Mouse (Mus musculus) midbrain, embryonic 10.5 days (tissue): ENCODE data around the gene Trub2. TPM values are rescaled to one million over a fixed set of nuclear protein-coding genes. Genes with fewer than 3 reads are reported as not detected.
A peak's percentile ranks its signal among the peaks of the same experiment; 100 is the strongest.

Source experiments
- DNase-seq: peaks from one replicate; pipeline ENCODE4 v3.0.0-alpha.2; 2017; ENCODE audit warnings: low spot score
- H3K27ac ChIP-seq: fragments of 300-500 bp; sonication (generic); replicated peaks from 2 replicates; pipeline ENCODE4 v1.5.1; 2016; ENCODE audit warnings: mild to moderate bottlenecking
- H3K27me3 ChIP-seq: fragments of 300-500 bp; sonication (generic); 2 replicates; pipeline ENCODE4 v1.6.1; 2016; ENCODE audit warnings: low read depth, mild to moderate bottlenecking; ENCODE audit not compliant: poor library complexity, severe bottlenecking
- H3K36me3 ChIP-seq: fragments of 300-500 bp; sonication (generic); 2 replicates; pipeline ENCODE4 v1.6.1; 2016; ENCODE audit warnings: mild to moderate bottlenecking, moderate library complexity
- H3K4me1 ChIP-seq: fragments of 300-500 bp; sonication (generic); 2 replicates; pipeline ENCODE4 v1.6.1; 2016
- H3K4me3 ChIP-seq: fragments of 300-500 bp; sonication (generic); 2 replicates; pipeline ENCODE4 v1.5.1; 2016; ENCODE audit warnings: mild to moderate bottlenecking, moderate library complexity
- H3K9me3 ChIP-seq: fragments of 300-500 bp; sonication (generic); replicated peaks from 2 replicates; pipeline ENCODE4 v1.6.1; 2016; ENCODE audit warnings: mild to moderate bottlenecking
- WGBS: fragments of 180-500 bp; shearing (Covaris S2); methylation state at CpG from one replicate; pipeline ENCODE4 v1.1.7; 2016; 5-methylcytosine and 5-hydroxymethylcytosine counted together
- polyA plus RNA-seq: library from polyadenylated mRNA; unstranded; fragments of >200 nt; fragmentation: Nextera tagmentation; extraction: Ambion mirVana; gene quantifications from 2 replicates; pipeline ENCODE4 v1.2.1, GENCODE M21; 2016

The Trub2 gene
- polyA plus RNA-seq, 1 experiment from 2014 or later: 54.2 TPM

DNA sequence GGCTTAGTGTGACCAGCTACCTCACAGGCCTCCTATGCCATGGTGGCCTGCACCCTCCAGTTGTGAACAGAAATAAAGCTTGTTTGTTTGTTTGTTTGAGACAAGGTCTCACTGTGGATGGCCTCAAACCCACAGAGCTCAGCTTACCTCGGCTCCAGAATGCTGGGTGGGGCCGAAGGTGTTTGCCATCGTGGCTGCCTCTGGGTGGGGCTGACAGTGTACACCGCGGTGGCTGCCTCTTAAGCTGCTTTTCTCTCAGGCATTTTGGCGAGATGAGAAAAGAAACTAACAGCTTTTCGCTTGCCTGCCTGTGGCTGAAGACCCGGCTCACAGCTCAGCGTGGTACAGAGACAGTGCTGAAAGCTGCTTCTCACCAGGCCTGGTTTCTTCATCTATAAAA lies 19.4 kb downstream of the Trub2 start:
- no peaks in the 10 kb centered on the region for H3K27me3 ChIP-seq
- 69% methylated on average over 9 of the region's 9 CpGs for WGBS

DNA sequence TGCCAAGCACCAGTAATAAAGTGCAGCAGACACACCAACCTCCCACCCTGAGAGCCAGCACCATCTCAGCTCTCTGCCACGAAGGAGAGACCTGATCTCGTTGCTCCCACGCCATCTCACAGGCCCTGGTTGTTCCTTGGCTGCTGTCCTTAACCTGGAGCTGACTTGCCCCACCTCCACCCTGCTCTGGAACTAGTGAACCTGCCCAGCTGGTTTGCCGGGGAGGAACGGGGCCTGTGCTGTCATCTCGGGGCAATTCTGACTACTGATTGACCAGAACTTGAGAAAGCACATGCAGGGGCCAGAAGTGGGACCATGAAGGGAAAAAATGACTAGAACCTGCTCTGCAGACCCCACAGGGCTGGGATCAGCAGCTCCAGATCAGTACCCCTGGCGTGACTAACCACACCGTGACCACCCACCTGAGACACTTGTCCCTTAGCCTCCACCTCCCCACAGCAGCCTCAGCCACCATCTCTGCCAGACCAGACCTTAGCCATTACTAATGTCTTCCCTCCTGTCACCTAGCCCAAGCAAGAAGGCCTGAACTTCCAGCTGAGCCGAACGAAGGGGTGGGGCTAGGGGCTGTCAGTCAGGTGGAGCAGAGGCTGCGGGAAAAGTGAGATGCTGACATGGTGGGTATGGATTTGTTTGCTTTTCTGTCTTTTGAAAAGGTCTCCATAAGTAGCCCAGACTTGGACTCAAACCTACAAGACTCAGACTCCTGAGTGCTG lies 20.2 kb downstream of the Trub2 start:
- H3K9me3 ChIP-seq: no peaks in the 10 kb centered on the region
- WGBS: 75% methylated on average over 11 of the region's 11 CpGs
- no peak overlapping the region for H3K27ac ChIP-seq
- no peak overlapping the region for H3K4me3 ChIP-seq
- no peak for DNase-seq
- H3K27me3 ChIP-seq: no peaks in the 10 kb centered on the region
- H3K36me3 ChIP-seq: peaks cover 8% of the 10 kb centered on the region
- no peaks in the 10 kb centered on the region for H3K4me1 ChIP-seq

More for the DNA sequence above, 19.4 kb downstream of the Trub2 start:
- Histone ChIP-seq H3K4me3 (no peak overlapping the region), H3K4me1 (no peaks in the 10 kb centered on the region), H3K27ac (no peak overlapping the region), H3K9me3 (no peaks in the 10 kb centered on the region), H3K36me3 (peaks cover 16% of the 10 kb centered on the region)
- no peak for DNase-seq

DNA sequence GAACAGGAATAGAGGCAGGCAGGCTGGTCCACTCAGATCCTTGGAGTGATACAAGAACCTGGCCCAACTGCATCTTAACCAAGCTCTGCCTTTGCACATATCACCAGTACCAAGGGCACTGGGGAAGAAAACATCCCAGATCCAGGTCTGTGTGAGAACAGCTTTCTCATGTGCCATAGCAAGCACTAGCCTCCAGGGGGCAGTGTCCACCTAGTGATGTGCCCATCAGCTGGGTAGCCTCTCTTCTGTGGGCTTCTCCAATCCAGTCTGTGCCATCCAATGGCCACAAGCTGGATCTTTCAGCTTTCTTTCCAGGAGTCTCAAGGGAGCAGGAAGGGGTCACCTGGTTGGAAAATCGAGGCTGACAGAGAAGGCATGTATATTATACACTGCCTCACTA lies 23.5 kb downstream of the Trub2 start:
- H3K4me3 ChIP-seq: no peak overlapping the region
- no peaks in the 10 kb centered on the region for H3K36me3 ChIP-seq
- H3K27me3 ChIP-seq: 0 out of 2 replicates have a peak, but pooled peaks cover 4% of the 10 kb centered on the region
- no peaks in the 10 kb centered on the region for H3K9me3 ChIP-seq
- WGBS: 0% methylated on average over 1 of the region's 1 CpGs
- H3K27ac ChIP-seq: no peak overlapping the region
- H3K4me1 ChIP-seq: no peaks in the 10 kb centered on the region
- DNase-seq: peak; percentile 77

DNA sequence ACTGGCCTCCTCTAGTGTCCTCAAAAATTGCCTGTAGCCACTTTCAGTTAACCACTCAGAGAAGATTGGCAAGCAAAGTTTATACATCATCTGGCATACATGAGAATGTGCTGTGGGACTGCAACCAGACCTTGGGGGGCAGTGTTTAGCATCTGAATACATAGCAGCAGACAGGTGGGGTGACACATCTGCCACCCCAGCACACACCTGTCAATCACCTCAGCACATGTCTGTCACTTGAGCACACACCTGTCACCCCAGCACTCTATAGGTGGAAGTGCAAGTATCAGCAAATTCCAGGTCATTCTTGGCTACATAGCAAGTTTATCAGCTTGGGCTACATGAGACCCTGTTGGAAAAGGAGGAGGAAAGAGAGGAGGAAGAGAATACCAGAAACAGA lies 32.6 kb downstream of the Trub2 start:
- Histone ChIP-seq H3K9me3 (no peaks in the 10 kb centered on the region), H3K27ac (no peak overlapping the region), H3K4me3 (no peak overlapping the region), H3K27me3 (peaks cover 28% of the 10 kb centered on the region), H3K36me3 (no peaks in the 10 kb centered on the region), H3K4me1 (peaks cover 14% of the 10 kb centered on the region)
- DNase-seq: no peak

DNA sequence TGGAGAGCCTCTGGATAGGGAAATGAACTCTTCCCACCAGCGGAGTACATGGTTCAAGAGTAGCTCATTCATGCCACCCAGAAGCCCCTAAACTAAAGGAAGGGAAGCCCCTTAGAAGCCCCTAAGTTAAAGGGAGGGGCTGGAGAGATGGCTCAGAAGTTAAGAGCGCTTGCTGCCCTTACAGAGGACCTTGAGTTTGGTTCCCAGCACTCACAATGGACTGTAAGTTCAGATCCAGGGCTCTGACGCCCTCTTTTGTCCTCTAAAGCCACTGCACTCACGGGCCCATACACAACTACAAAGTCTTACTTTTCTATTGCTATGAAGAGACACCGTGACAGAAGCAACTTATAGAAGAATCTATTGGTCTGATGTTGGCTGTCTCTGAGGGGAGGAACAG lies 35.9 kb downstream of the Trub2 start:
- Histone ChIP-seq H3K4me3 (no peak overlapping the region), H3K36me3 (no peaks in the 10 kb centered on the region), H3K4me1 (peaks cover 21% of the 10 kb centered on the region), H3K27me3 (peaks cover 61% of the 10 kb centered on the region), H3K27ac (no peak overlapping the region), H3K9me3 (no peaks in the 10 kb centered on the region)
- no peak for DNase-seq
- WGBS: 90% methylated on average over 5 of the region's 5 CpGs

DNA sequence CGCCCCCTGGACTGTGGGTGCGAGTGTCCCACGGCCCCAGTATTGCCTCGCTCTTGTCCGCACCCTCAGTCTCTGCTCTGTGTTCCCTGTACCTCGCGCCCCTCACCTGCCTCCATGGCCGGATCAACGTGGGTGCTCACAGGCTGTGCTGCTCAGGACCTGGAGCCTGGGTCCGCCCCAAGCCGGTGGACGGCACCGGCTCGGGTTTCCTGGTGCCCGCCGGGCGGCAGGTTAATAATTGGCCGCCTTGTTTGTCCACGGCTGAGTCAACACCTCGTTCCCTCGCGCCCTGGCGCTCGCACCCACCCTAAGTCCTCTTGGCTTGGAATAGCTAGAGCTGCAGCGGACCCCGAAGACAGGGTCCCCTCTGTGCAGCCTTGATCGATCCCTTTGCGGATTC lies 36.8 kb downstream of the Trub2 start, which contains the start of gene Gm13420:
Gm13420 (minus strand) TSS at position 189 of the 400 bp plus-strand sequence.
- 8% methylated on average over 28 of the region's 28 CpGs for WGBS
- H3K27me3 ChIP-seq: peaks cover 70% of the 10 kb centered on the region
- H3K4me1 ChIP-seq: peaks cover 26% of the 10 kb centered on the region
- H3K9me3 ChIP-seq: no peaks in the 10 kb centered on the region
- DNase-seq: peak; percentile 23
- H3K36me3 ChIP-seq: no peaks in the 10 kb centered on the region
- H3K4me3 ChIP-seq: peak within 1 kb of the TSS; percentile 44
- 0 out of 2 replicates have a peak within 1 kb of the TSS, but pooled peaks have one; percentile 34 for H3K27ac ChIP-seq

DNA sequence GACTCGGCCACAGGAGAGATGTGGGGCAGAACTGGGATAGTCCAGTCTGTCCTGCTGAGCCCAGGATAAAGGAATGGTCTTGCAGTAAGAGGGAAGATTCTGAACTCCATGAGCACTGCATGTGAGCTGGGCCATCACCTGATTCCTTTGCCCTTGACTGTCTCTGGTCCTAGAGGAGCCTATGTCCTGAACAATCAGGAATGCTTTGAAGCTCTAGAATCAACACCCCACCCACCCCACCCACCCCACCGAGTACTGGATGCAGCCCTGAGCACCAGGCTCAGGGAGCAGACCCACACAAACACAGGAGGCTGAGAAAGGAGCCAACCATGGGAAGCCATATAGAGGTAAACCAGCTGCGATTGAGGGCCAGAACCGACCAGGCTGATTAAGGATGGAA lies 39.8 kb downstream of the Trub2 start:
- Histone ChIP-seq H3K27me3 (peaks cover 87% of the 10 kb centered on the region), H3K4me1 (peaks cover 26% of the 10 kb centered on the region)
- WGBS: 82% methylated on average over 4 of the region's 4 CpGs

DNA sequence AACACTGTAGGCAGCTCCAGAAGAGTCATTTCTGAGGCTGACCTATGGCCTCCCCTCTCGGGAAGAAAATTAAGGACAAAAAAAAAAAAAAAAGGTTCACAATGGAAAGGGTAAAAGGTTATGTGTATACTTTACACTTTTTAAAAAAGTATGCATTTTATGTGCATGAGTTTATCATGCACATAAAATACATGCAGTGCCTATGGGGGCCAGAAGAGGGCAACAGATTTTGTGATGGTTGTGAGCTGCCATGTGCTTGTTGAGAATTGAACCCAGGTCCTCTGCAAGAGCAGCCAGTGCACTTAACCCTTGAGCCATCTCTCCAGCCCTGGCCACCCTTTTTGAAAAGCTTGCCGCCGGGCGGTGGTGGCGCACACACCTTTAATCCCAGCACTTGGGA lies 40.5 kb downstream of the Trub2 start:
- H3K9me3 ChIP-seq: no peaks in the 10 kb centered on the region
- H3K36me3 ChIP-seq: no peaks in the 10 kb centered on the region
- H3K27ac ChIP-seq: no peak overlapping the region
- peak overlapping the region; percentile 60; the same call in 1 of the 2 replicates for H3K4me3 ChIP-seq
- DNase-seq: peak; percentile 23
- H3K27me3 ChIP-seq: peaks cover 81% of the 10 kb centered on the region
- peaks cover 26% of the 10 kb centered on the region for H3K4me1 ChIP-seq
- WGBS: 50% methylated on average over 5 of the region's 5 CpGs

More for the DNA sequence above, 39.8 kb downstream of the Trub2 start:
- Histone ChIP-seq H3K9me3 (no peaks in the 10 kb centered on the region), H3K4me3 (no peak overlapping the region), H3K36me3 (no peaks in the 10 kb centered on the region), H3K27ac (no peak overlapping the region)
- DNase-seq: no peak

DNA sequence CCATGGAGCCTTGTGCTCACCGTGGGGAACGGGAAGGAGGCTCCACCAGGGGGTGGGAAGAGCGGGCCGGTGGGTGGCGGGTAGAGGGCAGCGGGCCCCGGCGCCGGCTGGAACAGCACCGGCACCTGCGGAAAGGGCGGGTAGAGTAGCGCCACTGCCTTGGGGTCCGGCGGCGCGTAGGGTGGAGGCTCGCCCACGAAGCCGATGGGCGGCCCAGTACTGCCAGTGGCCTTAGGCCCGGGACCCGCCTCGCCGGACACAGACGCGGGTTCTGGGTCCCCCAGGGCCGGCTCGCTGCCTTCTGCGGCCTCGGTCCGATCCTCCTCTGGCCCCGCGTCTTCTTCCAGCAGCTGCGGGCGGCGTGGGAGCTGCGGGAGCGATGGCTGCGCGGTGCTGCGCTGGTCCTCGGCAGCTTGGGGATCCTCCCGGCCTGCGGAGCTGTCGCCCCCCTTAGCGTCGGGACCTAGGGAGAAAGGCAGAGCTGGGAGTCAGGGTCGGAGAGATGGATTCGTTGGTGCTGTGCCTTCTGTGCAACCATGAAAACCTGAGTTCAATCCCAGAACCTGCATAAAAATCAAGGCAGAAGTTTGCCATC lies 41.0 kb downstream of the Trub2 start:
- Histone ChIP-seq H3K27ac (peak overlapping the region; percentile 77), H3K4me1 (peaks cover 26% of the 10 kb centered on the region), H3K9me3 (no peaks in the 10 kb centered on the region), H3K4me3 (peak overlapping the region; percentile 60), H3K36me3 (no peaks in the 10 kb centered on the region), H3K27me3 (peaks cover 75% of the 10 kb centered on the region)
- peak; percentile 39 for DNase-seq
- WGBS: 4% methylated on average over 50 of the region's 50 CpGs

DNA sequence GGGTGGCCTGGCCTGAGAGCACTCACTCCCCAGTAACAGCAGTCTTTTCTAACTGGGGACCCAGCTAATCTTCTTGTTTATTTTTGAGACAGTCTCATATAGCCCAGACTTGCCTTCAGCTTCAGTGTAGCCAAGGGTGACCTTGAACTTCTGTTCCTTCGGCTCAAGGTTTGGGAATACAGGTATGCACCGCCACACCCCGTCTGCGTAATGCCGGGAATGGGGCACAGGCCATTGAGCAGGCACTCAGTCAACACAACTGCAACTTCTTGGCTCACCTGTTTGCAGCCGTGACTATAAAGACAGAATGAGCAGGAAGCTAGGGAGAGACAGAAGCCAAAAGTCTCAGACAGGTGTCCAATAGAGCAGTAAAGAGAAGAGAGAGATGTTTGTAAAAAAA lies 44.0 kb downstream of the Trub2 start:
- 96% methylated on average over 6 of the region's 6 CpGs for WGBS
- Histone ChIP-seq H3K4me1 (peaks cover 10% of the 10 kb centered on the region), H3K36me3 (peaks cover 11% of the 10 kb centered on the region), H3K27ac (no peak overlapping the region), H3K9me3 (no peaks in the 10 kb centered on the region), H3K27me3 (peaks cover 45% of the 10 kb centered on the region), H3K4me3 (no peak overlapping the region)
- DNase-seq: no peak

DNA sequence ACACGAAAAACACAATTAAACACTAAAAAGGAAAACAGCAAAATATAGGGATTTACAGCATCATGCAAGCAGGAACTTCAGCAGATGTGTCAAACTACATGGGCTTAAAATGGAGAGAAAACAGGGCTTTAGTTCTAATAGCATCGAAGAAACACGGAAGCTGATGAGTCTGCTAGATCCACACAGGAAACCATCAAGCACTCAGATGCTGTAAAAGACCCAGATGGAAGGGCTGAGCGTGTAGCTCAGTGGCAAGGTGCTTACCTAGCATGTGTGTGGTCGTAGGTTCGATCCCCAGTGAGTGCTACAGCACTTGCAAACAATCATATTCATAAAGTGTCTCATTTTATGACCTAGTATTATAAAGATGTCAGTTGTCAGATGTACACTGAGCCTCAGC lies 47.1 kb downstream of the Trub2 start:
- H3K4me3 ChIP-seq: no peak overlapping the region
- H3K9me3 ChIP-seq: no peaks in the 10 kb centered on the region
- no peak for DNase-seq
- no peak overlapping the region for H3K27ac ChIP-seq
- 0 out of 2 replicates have a peak, but pooled peaks cover 3% of the 10 kb centered on the region for H3K4me1 ChIP-seq
- peaks cover 14% of the 10 kb centered on the region for H3K27me3 ChIP-seq
- H3K36me3 ChIP-seq: peaks cover 42% of the 10 kb centered on the region
- WGBS: 93% methylated on average over 6 of the region's 6 CpGs

DNA sequence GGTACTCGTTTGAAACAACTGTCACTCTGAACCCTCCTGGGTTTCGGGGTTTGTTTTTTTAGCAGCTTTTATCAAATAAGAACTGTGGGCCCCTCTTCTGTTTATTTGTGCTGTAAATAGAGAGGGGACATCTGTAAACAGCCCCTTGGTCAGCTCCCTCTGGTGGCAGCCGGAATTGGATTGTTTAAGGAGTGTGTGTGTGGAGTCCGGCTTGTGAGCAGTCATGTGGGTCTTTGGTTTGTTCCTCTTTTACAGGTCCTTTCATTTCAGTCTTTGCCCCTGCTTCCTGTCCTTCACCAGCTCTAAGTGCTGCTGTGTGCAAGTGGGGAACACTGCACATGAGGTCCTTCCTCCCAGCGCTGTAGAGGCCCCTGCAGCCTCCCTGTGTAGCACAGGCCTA lies 48.9 kb downstream of the Trub2 start:
- WGBS: 77% methylated on average over 5 of the region's 5 CpGs
- H3K9me3 ChIP-seq: no peaks in the 10 kb centered on the region
- H3K27ac ChIP-seq: no peak overlapping the region
- no peak overlapping the region for H3K4me3 ChIP-seq
- peaks cover 60% of the 10 kb centered on the region for H3K36me3 ChIP-seq
- H3K4me1 ChIP-seq: 0 out of 2 replicates have a peak, but pooled peaks cover 3% of the 10 kb centered on the region
- no peak for DNase-seq
- H3K27me3 ChIP-seq: no peaks in the 10 kb centered on the region

DNA sequence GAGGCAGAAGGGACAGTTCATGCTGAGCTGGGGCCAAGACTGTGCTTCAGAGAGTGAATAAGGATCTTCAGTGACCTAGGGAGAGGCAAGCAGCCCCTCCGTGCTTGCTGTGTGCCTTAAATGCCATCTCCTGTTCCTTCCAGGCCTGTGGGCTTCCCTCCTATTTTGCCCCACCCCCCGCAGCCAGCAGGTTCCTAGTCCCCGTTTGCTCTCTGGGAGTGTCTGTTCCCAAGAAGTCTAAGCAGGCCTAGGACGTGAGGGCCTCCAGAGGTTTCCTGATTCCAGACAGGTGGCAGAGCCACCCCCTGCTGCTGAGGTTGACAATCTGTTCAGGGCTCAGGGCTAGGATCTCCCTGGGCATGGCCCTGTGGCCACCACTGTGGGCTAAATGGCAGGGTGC lies 49.5 kb downstream of the Trub2 start:
- H3K27me3 ChIP-seq: no peaks in the 10 kb centered on the region
- no peak overlapping the region for H3K4me3 ChIP-seq
- 59% methylated on average over 4 of the region's 4 CpGs for WGBS
- 0 out of 2 replicates have a peak, but pooled peaks cover 3% of the 10 kb centered on the region for H3K4me1 ChIP-seq
- peaks cover 66% of the 10 kb centered on the region for H3K36me3 ChIP-seq
- no peak for DNase-seq
- H3K9me3 ChIP-seq: no peaks in the 10 kb centered on the region
- H3K27ac ChIP-seq: no peak overlapping the region; the same call in 1 of the 2 replicates
